11 mouse cellular contexts compared by ENCODE assay signal in genomic region chr5:24747533-24747932, GRCm38 (mm10). TPM values are rescaled to one million over a fixed set of nuclear protein-coding genes. Genes with fewer than 3 reads are reported as not detected.
DNase-seq lines count a peak whose midpoint lies in the region; ATAC-seq and TF ChIP-seq lines count a peak whose summit lies in the region.
"Had no signal": no experiment of that assay in that cellular context is flagged by ENCODE, and none has a peak within 500 bp of the region (broad histone marks: within the 10 kb centered on the region; RNA-seq: fewer than 3 reads in every experiment).

No protein-coding gene starts in this region.

- peaks cover 9% of the 10 kb centered on the region; the same call in 1 of the 2 replicates for H3K4me1 ChIP-seq in hindbrain, embryonic 11.5 days (replicated peaks; ENCODE audit: control insufficient read depth, insufficient read depth, low read length)
- H3K4me1 ChIP-seq in hindbrain, embryonic 14.5 days (replicated peaks; ENCODE audit: control insufficient read depth, insufficient read depth, low read length), result peaks cover 11% of the 10 kb centered on the region; the same call in 1 of the 2 replicates
- peaks cover 23% of the 10 kb centered on the region for H3K4me1 ChIP-seq in neural tube, embryonic 15.5 days
- H3K4me1 ChIP-seq in intestine, embryonic 16.5 days (ENCODE audit: control insufficient read depth, insufficient read depth, low read length), result peaks cover 35% of the 10 kb centered on the region
- H3K4me1 ChIP-seq in stomach, postnatal 0 days (replicated peaks; ENCODE audit: control insufficient read depth, insufficient read depth), result peaks cover 7% of the 10 kb centered on the region
- peaks cover 9% of the 10 kb centered on the region; the same call in 1 of the 2 replicates for H3K4me1 ChIP-seq in cerebellum, adult 2 months (ENCODE audit: control insufficient read depth, insufficient read depth, low read length)

- 0 out of 2 replicates have a peak overlapping the region, but pooled peaks have one; percentile 19 for H3K9ac ChIP-seq in hindbrain, embryonic 11.5 days (ENCODE audit: low read depth, low read length)
- H3K9ac ChIP-seq in hindbrain, embryonic 14.5 days, result no peak overlapping the region
- H3K9ac ChIP-seq in neural tube, embryonic 15.5 days (replicated peaks), result no peak overlapping the region
- H3K9ac ChIP-seq in intestine, embryonic 16.5 days (ENCODE audit: low read depth, low read length), result 0 out of 2 replicates have a peak overlapping the region, but pooled peaks have one; percentile 43
- no peak overlapping the region for H3K9ac ChIP-seq in stomach, postnatal 0 days (ENCODE audit: low read length)

- no peak for TF ChIP-seq CTCF in stomach, postnatal 0 days (IDR thresholded peaks at IDR 0.05; ENCODE audit: low read depth)
- TF ChIP-seq CTCF in cerebellum, adult 2 months (IDR thresholded peaks at IDR 0.05; ENCODE audit: borderline replicate concordance, insufficient read depth, low read depth, low read length), result no peak

- H3K36me3 ChIP-seq in hindbrain, embryonic 11.5 days (ENCODE audit: control insufficient read depth, insufficient read depth, low read length), result no peaks in the 10 kb centered on the region
- H3K36me3 ChIP-seq in hindbrain, embryonic 14.5 days (replicated peaks; ENCODE audit: control insufficient read depth, insufficient read depth), result no peaks in the 10 kb centered on the region
- H3K36me3 ChIP-seq in neural tube, embryonic 15.5 days, result no peaks in the 10 kb centered on the region
- H3K36me3 ChIP-seq in intestine, embryonic 16.5 days (ENCODE audit: control insufficient read depth, insufficient read depth, low read length), result no peaks in the 10 kb centered on the region
- no peaks in the 10 kb centered on the region for H3K36me3 ChIP-seq in stomach, postnatal 0 days (ENCODE audit: control insufficient read depth, insufficient read depth, low read length)

- no peak for ATAC-seq in hindbrain, embryonic 11.5 days (ENCODE audit: low FRiP score)
- ATAC-seq in hindbrain, embryonic 14.5 days (ENCODE audit: low FRiP score), result no peak
- ATAC-seq in neural tube, embryonic 15.5 days (ENCODE audit: low FRiP score), result no peak
- no peak for ATAC-seq in intestine, embryonic 16.5 days
- ATAC-seq in stomach, postnatal 0 days (ENCODE audit: low FRiP score, low TSS enrichment), result no peak
- ATAC-seq: lung, postnatal 0 days had no signal

- no peaks in the 10 kb centered on the region for H3K27me3 ChIP-seq in hindbrain, embryonic 11.5 days (ENCODE audit: control insufficient read depth, insufficient read depth, low read length)
- H3K27me3 ChIP-seq in hindbrain, embryonic 14.5 days (ENCODE audit: control insufficient read depth, insufficient read depth, low read length), result no peaks in the 10 kb centered on the region
- no peaks in the 10 kb centered on the region for H3K27me3 ChIP-seq in neural tube, embryonic 15.5 days (replicated peaks)
- H3K27me3 ChIP-seq in intestine, embryonic 16.5 days (replicated peaks; ENCODE audit: control insufficient read depth, insufficient read depth, low read length), result no peaks in the 10 kb centered on the region
- H3K27me3 ChIP-seq in stomach, postnatal 0 days (ENCODE audit: control insufficient read depth, insufficient read depth, low read length), result no peaks in the 10 kb centered on the region
- H3K27me3 ChIP-seq in cerebellum, adult 2 months (ENCODE audit: control insufficient read depth, insufficient read depth, low read length), result no peaks in the 10 kb centered on the region

- H3K4me3 ChIP-seq in hindbrain, embryonic 11.5 days (ENCODE audit: low read depth, low read length), result no peak overlapping the region
- no peak overlapping the region for H3K4me3 ChIP-seq in hindbrain, embryonic 14.5 days (replicated peaks; ENCODE audit: low read length)
- H3K4me3 ChIP-seq in neural tube, embryonic 15.5 days (replicated peaks), result no peak overlapping the region
- H3K4me3 ChIP-seq in intestine, embryonic 16.5 days (ENCODE audit: low read length), result no peak overlapping the region
- H3K4me3 ChIP-seq in stomach, postnatal 0 days (ENCODE audit: low read depth, low read length), result no peak overlapping the region
- no peak overlapping the region for H3K4me3 ChIP-seq in cerebellum, adult 2 months (replicated peaks; ENCODE audit: insufficient read depth, low read depth, low read length)

- H3K4me2 ChIP-seq in hindbrain, embryonic 11.5 days (replicated peaks; ENCODE audit: low read depth, low read length), result no peak overlapping the region
- H3K4me2 ChIP-seq in hindbrain, embryonic 14.5 days (replicated peaks), result no peak overlapping the region
- no peak overlapping the region for H3K4me2 ChIP-seq in neural tube, embryonic 15.5 days
- H3K4me2 ChIP-seq in intestine, embryonic 16.5 days (ENCODE audit: low read depth, low read length), result no peak overlapping the region
- H3K4me2 ChIP-seq in stomach, postnatal 0 days (replicated peaks; ENCODE audit: low read depth), result no peak overlapping the region

- DNase-seq in hindbrain, embryonic 11.5 days (ENCODE audit: low spot score), result no peak
- DNase-seq in hindbrain, embryonic 14.5 days (ENCODE audit: low spot score), result no peak
- DNase-seq in neural tube, embryonic 10.5 days (ENCODE audit: extremely low spot score, low spot score), result peak; percentile 22
- no peak for DNase-seq in stomach, postnatal 0 days (ENCODE audit: low spot score)
- DNase-seq in cerebellum, adult 2 months, result no peak
- DNase-seq in thymus, postnatal 4 days, result no peak
- DNase-seq: cerebellum, postnatal 14 days; heart, postnatal 4 days had no signal

- no peak for TF ChIP-seq EP300 in stomach, postnatal 0 days (optimal IDR thresholded peaks at IDR 0.05)

- no peak for TF ChIP-seq POLR2A in cerebellum, adult 2 months (IDR thresholded peaks at IDR 0.05; ENCODE audit: borderline replicate concordance, insufficient read depth, low read length)

- H3K27ac ChIP-seq in hindbrain, embryonic 11.5 days (ENCODE audit: low read depth, low read length), result no peak overlapping the region
- H3K27ac ChIP-seq in hindbrain, embryonic 14.5 days, result no peak overlapping the region
- no peak overlapping the region for H3K27ac ChIP-seq in neural tube, embryonic 15.5 days (replicated peaks)
- 0 out of 2 replicates have a peak overlapping the region, but pooled peaks have one; percentile 18 for H3K27ac ChIP-seq in intestine, embryonic 16.5 days (ENCODE audit: low read length)
- peak overlapping the region; percentile 40; the same call in 1 of the 2 replicates for H3K27ac ChIP-seq in stomach, postnatal 0 days (replicated peaks)
- H3K27ac ChIP-seq in cerebellum, adult 2 months (ENCODE audit: insufficient read depth, low read length), result no peak overlapping the region

- no peaks in the 10 kb centered on the region for H3K9me3 ChIP-seq in hindbrain, embryonic 11.5 days (ENCODE audit: control insufficient read depth, low read length)
- H3K9me3 ChIP-seq in hindbrain, embryonic 14.5 days (ENCODE audit: control insufficient read depth, low read length), result no peaks in the 10 kb centered on the region
- no peaks in the 10 kb centered on the region for H3K9me3 ChIP-seq in neural tube, embryonic 15.5 days (replicated peaks)
- no peaks in the 10 kb centered on the region for H3K9me3 ChIP-seq in intestine, embryonic 16.5 days (ENCODE audit: control insufficient read depth, low read length)
- no peaks in the 10 kb centered on the region for H3K9me3 ChIP-seq in stomach, postnatal 0 days (ENCODE audit: control insufficient read depth, low read length)

- 12% methylated on average over 6 of the region's 6 CpGs for WGBS in hindbrain, embryonic 11.5 days
- 18% methylated on average over 6 of the region's 6 CpGs for WGBS in hindbrain, embryonic 14.5 days
- 17% methylated on average over 6 of the region's 6 CpGs for WGBS in neural tube, embryonic 15.5 days
- WGBS in intestine, embryonic 16.5 days, result 21% methylated on average over 6 of the region's 6 CpGs
- WGBS in stomach, postnatal 0 days, result 20% methylated on average over 6 of the region's 6 CpGs
- WGBS in cerebellum, adult 2 months, result 32% methylated on average over 6 of the region's 6 CpGs

RNA-seq across cellular contexts. Expression of gene Crygn, which starts 10.3 kb away (rescaled TPM):
- polyA plus RNA-seq in hindbrain, embryonic 11.5 days (2014; fragmentation: Nextera tagmentation; extraction: Ambion mirVana), result 0.84 TPM in 1 of 2 replicates, not detected in the other
- polyA plus RNA-seq in hindbrain, embryonic 14.5 days (2014; fragmentation: Nextera tagmentation; extraction: Ambion mirVana), result 2.1 and 3.0 TPM in 2 replicates
- polyA plus RNA-seq in neural tube, embryonic 15.5 days (2015; fragmentation: Nextera tagmentation; extraction: Ambion mirVana), result 1.5 and 2.0 TPM in 2 replicates
- polyA plus RNA-seq in intestine, embryonic 16.5 days (2015; fragmentation: Nextera tagmentation; extraction: Ambion mirVana), result 1.0 and 1.4 TPM in 2 replicates
- polyA plus RNA-seq in stomach, postnatal 0 days (2015; fragmentation: Nextera tagmentation; extraction: Ambion mirVana), result 2.5 and 3.0 TPM in 2 replicates
- 0.34 and 0.76 TPM in 2 replicates for polyA plus RNA-seq in cerebellum, adult 2 months (2012; rRNA removed)

RNA-seq across cellular contexts. Expression of gene Wdr86, which starts 17.0 kb away (rescaled TPM):
- 15.4 and 17.5 TPM in 2 replicates for polyA plus RNA-seq in hindbrain, embryonic 11.5 days (2014; fragmentation: Nextera tagmentation; extraction: Ambion mirVana)
- polyA plus RNA-seq in hindbrain, embryonic 14.5 days (2014; fragmentation: Nextera tagmentation; extraction: Ambion mirVana), result 7.2 and 12.0 TPM in 2 replicates
- polyA plus RNA-seq in neural tube, embryonic 15.5 days (2015; fragmentation: Nextera tagmentation; extraction: Ambion mirVana), result 4.1 and 5.2 TPM in 2 replicates
- 6.8 and 8.4 TPM in 2 replicates for polyA plus RNA-seq in intestine, embryonic 16.5 days (2015; fragmentation: Nextera tagmentation; extraction: Ambion mirVana)
- polyA plus RNA-seq in stomach, postnatal 0 days (2015; fragmentation: Nextera tagmentation; extraction: Ambion mirVana), result 2.7 and 3.3 TPM in 2 replicates
- 1.5 and 3.6 TPM in 2 replicates for polyA plus RNA-seq in cerebellum, adult 2 months (2012; rRNA removed)

Comparison
In these comparisons a context has a peak if more than half of its experiments do, and no peak if none do; other contexts are left out.
1. H3K9ac ChIP-seq: peak in hindbrain, embryonic 11.5 days (single experiment) and intestine, embryonic 16.5 days (single experiment); none in hindbrain, embryonic 14.5 days (single experiment), neural tube, embryonic 15.5 days (single experiment) and stomach, postnatal 0 days (single experiment).
2. H3K27ac ChIP-seq: peak in intestine, embryonic 16.5 days (single experiment) and stomach, postnatal 0 days (single experiment); none in hindbrain, embryonic 11.5 days (single experiment), hindbrain, embryonic 14.5 days (single experiment), neural tube, embryonic 15.5 days (single experiment) and cerebellum, adult 2 months (single experiment).